ENCODE assay signal across 20 mouse cellular contexts in the genomic region with DNA sequence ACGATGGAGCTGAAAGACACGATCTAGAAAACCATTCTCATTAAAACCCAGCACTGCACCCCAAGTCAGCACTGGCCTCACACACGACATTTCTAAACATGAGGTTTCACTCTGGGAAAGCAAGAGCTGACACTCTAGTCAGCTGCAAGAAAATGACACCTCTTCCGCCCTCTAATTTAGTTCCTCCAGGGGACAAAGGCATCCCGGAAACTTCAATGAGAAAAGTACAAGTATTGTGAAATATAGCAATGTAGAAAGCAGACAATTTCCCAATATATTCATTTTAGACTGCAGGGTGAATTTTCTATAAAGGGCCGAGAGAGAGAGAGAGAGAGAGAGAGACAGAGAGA.
DNase-seq lines count a peak whose midpoint lies in the region; ATAC-seq and TF ChIP-seq lines count a peak whose summit lies in the region.
"Had no signal": no experiment of that assay in that cellular context is flagged by ENCODE, and none has a peak within 500 bp of the region (broad histone marks: within the 10 kb centered on the region; RNA-seq: fewer than 3 reads in every experiment).

No protein-coding gene starts in this region.

- peak; percentile 22 for DNase-seq in embryonic facial prominence, embryonic 14.5 days (ENCODE audit: low spot score)
- no peak for DNase-seq in embryonic facial prominence, embryonic 10.5 days (ENCODE audit: low spot score)
- DNase-seq in lung, adult 18-20 months: peak; percentile 17 to 38
- DNase-seq in lung, adult 2 months: no peak
- DNase-seq in lung, postnatal 0 days (ENCODE audit: low spot score): peak; percentile 94
- DNase-seq in layer of hippocampus, postnatal 10 days (ENCODE audit: low spot score in 2 of 2): no peak
- no peak for DNase-seq in frontal cortex, postnatal 14 days (ENCODE audit: low spot score in 2 of 2)
- DNase-seq: adrenal gland, postnatal 14 days; B cell, adult 2 months; cerebellum, adult 18-20 months; cerebellum, adult 9-11 months; cerebellum, postnatal 36 days; gastrocnemius, postnatal 14 days; heart, postnatal 10 days had no signal

- TF ChIP-seq POLR2A in lung, adult 2 months (IDR thresholded peaks at IDR 0.05; ENCODE audit: borderline replicate concordance, extremely low read depth, low read depth, low read length): no peak

- TF ChIP-seq EP300 in lung, postnatal 0 days (IDR thresholded peaks at IDR 0.05): peak; percentile 63

- no peaks in the 10 kb centered on the region for H3K9me3 ChIP-seq in embryonic facial prominence, embryonic 14.5 days (ENCODE audit: control insufficient read depth, low read length)
- H3K9me3 ChIP-seq in embryonic facial prominence, embryonic 10.5 days: no peaks in the 10 kb centered on the region
- H3K9me3 ChIP-seq in lung, postnatal 0 days (ENCODE audit: low read length): no peaks in the 10 kb centered on the region
- H3K9me3 ChIP-seq: heart, embryonic 10.5 days had no signal

- peaks cover 11% of the 10 kb centered on the region; the same call in 1 of the 2 replicates for H3K36me3 ChIP-seq in embryonic facial prominence, embryonic 14.5 days (ENCODE audit: control insufficient read depth, insufficient read depth, low read length)
- peaks cover 4% of the 10 kb centered on the region; the same call in 1 of the 2 replicates for H3K36me3 ChIP-seq in embryonic facial prominence, embryonic 10.5 days (replicated peaks)
- no peaks in the 10 kb centered on the region for H3K36me3 ChIP-seq in lung, postnatal 0 days (ENCODE audit: insufficient read depth, low read length)
- H3K36me3 ChIP-seq: G1E had no signal

- no peak overlapping the region for H3K27ac ChIP-seq in embryonic facial prominence, embryonic 14.5 days (replicated peaks; ENCODE audit: low read depth, low read length)
- H3K27ac ChIP-seq in embryonic facial prominence, embryonic 10.5 days (replicated peaks): no peak overlapping the region
- H3K27ac ChIP-seq in lung, postnatal 0 days (ENCODE audit: low read length): peak overlapping the region; percentile 64
- H3K27ac ChIP-seq: heart, embryonic 10.5 days; hindbrain, embryonic 14.5 days had no signal

- no peak overlapping the region for H3K4me3 ChIP-seq in embryonic facial prominence, embryonic 14.5 days (ENCODE audit: low read depth, low read length)
- no peak overlapping the region for H3K4me3 ChIP-seq in embryonic facial prominence, embryonic 10.5 days
- H3K4me3 ChIP-seq in lung, adult 2 months (replicated peaks; ENCODE audit: extremely low read depth, low read depth, low read length): no peak overlapping the region
- H3K4me3 ChIP-seq in lung, postnatal 0 days (ENCODE audit: low read depth, low read length): no peak overlapping the region
- H3K4me3 ChIP-seq: heart, embryonic 10.5 days had no signal

- 59% methylated on average over 6 of the region's 6 CpGs for WGBS in embryonic facial prominence, embryonic 14.5 days
- WGBS in embryonic facial prominence, embryonic 10.5 days: 75% methylated on average over 6 of the region's 6 CpGs
- 50% methylated on average over 6 of the region's 6 CpGs for WGBS in lung, adult 2 months
- WGBS in lung, postnatal 0 days: 30% methylated on average over 6 of the region's 6 CpGs

- ATAC-seq in embryonic facial prominence, embryonic 14.5 days (ENCODE audit: low read depth): no peak
- peak; percentile 72 for ATAC-seq in lung, postnatal 0 days
- 0 out of 2 replicates have a peak, but pooled peaks have one; percentile 20 for ATAC-seq in megakaryocyte progenitor cell, adult 5-6 weeks (replicated peaks; ENCODE audit: poor library complexity)
- ATAC-seq: CD4-positive, CD25-positive, alpha-beta regulatory T cell, adult 4 months; forebrain, embryonic 16.5 days had no signal

- H3K4me2 ChIP-seq in embryonic facial prominence, embryonic 14.5 days (ENCODE audit: low read depth, low read length): no peak overlapping the region
- H3K4me2 ChIP-seq in lung, postnatal 0 days (replicated peaks; ENCODE audit: low read depth, low read length): peak overlapping the region; percentile 33; the same call in 1 of the 2 replicates
- H3K4me2 ChIP-seq: hindbrain, embryonic 14.5 days had no signal

- no peak overlapping the region for H3K9ac ChIP-seq in embryonic facial prominence, embryonic 14.5 days (ENCODE audit: low read depth, low read length)
- no peak overlapping the region for H3K9ac ChIP-seq in lung, postnatal 0 days (replicated peaks; ENCODE audit: low read depth)
- H3K9ac ChIP-seq: hindbrain, embryonic 14.5 days had no signal

- TF ChIP-seq CTCF in lung, adult 2 months (IDR thresholded peaks at IDR 0.05; ENCODE audit: insufficient read depth, low read length): no peak
- TF ChIP-seq CTCF in lung, postnatal 0 days (IDR thresholded peaks at IDR 0.05): no peak

- H3K27me3 ChIP-seq in embryonic facial prominence, embryonic 14.5 days (replicated peaks; ENCODE audit: control insufficient read depth, insufficient read depth, low read length): no peaks in the 10 kb centered on the region
- H3K27me3 ChIP-seq in embryonic facial prominence, embryonic 10.5 days (replicated peaks; ENCODE audit: low read depth, poor library complexity, severe bottlenecking): no peaks in the 10 kb centered on the region
- H3K27me3 ChIP-seq in lung, postnatal 0 days (replicated peaks; ENCODE audit: insufficient read depth, low read length): no peaks in the 10 kb centered on the region

- no peaks in the 10 kb centered on the region for H3K4me1 ChIP-seq in embryonic facial prominence, embryonic 14.5 days (ENCODE audit: control insufficient read depth, insufficient read depth, low read length)
- H3K4me1 ChIP-seq in embryonic facial prominence, embryonic 10.5 days: peaks cover 4% of the 10 kb centered on the region; the same call in 1 of the 2 replicates
- H3K4me1 ChIP-seq in lung, adult 2 months (ENCODE audit: control insufficient read depth, insufficient read depth, low read length): peaks cover 11% of the 10 kb centered on the region
- H3K4me1 ChIP-seq in lung, postnatal 0 days (ENCODE audit: insufficient read depth, low read depth, low read length): peaks cover 14% of the 10 kb centered on the region; the same call in 1 of the 2 replicates

Comparison
In these comparisons a context has a peak if more than half of its experiments do, and no peak if none do; other contexts are left out.
1. DNase-seq: peak in embryonic facial prominence, embryonic 14.5 days (single experiment), lung, adult 18-20 months (2 of 2) and lung, postnatal 0 days (single experiment); none in embryonic facial prominence, embryonic 10.5 days (single experiment), lung, adult 2 months (single experiment), layer of hippocampus, postnatal 10 days (0 of 2) and frontal cortex, postnatal 14 days (0 of 2).